Mouse (Mus musculus): Measurements from ENCODE around the gene Pdgfra.

DNA sequence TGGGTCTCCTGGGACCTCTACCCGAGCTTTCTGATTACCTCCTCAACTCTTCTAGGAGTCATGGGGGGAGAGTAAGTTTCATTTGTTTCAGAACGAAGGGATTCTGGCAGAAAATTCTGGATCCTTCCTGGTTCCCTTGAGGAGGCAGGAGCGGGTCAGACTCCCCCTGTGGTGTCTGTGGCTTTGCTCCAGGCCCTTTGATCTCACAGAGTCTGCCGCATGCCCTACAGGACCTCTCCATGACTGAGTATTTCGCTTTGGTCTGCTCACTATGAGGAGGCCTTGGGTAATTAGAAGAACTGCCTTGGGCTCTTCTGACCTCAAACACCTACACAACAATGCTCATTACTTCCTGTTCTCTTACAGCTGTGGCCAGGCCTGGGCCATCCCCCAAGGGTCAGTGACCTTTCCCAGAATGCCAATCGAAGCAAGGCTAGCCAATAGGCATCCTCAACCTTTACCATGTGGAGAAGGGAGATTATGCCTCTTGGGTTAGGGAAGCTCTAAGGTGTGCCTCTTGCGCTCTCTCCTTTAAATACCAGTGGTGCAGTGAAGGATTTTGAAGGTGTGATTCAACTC lies 63.7 kb downstream of the Pdgfra start:
- TF ChIP-seq CTCF (IDR thresholded peaks at IDR 0.05; ENCODE audit: control insufficient read depth, insufficient read depth, insufficient read length) (no peak), MAX (IDR thresholded peaks at IDR 0.05) (no peak), USF1 (IDR thresholded peaks at IDR 0.05; ENCODE audit: low read depth) (no peak), MYOD1 (IDR thresholded peaks at IDR 0.05; ENCODE audit: control insufficient read depth, insufficient read length, low read depth) (no peak), MYOG (IDR thresholded peaks at IDR 0.05; ENCODE audit: control insufficient read depth, extremely low read depth, insufficient read length) (no peak), CEBPB (IDR thresholded peaks at IDR 0.05; ENCODE audit: low read depth) (no peak)

Measured in C2C12 (cell line).